Mouse (Mus musculus): ENCODE data around the gene Fam129a.
"Not testable (repeated sequence)": the region's sequence is repeated elsewhere in the genome, so short reads cannot be mapped to it uniquely, and the experiment has no call there.

The Fam129a gene

GRCm38 (mm10) chr1:151664837-151665431, 93.9 kb downstream of the Fam129a start:
- no peak for DNase-seq (ENCODE audit: low spot score)

GRCm38 (mm10) chr1:151667351-151668074, 96.5 kb downstream of the Fam129a start:
- no peak for DNase-seq (ENCODE audit: low spot score)

- DNase-seq (ENCODE audit: low spot score) = no peak
Measured at GRCm38 (mm10) chr1:151670006-151670591, 99.1 kb downstream of the Fam129a start.

- DNase-seq (ENCODE audit: low spot score) = no peak
Measured at GRCm38 (mm10) chr1:151675684-151676083, 104.7 kb downstream of the Fam129a start.

GRCm38 (mm10) chr1:151677185-151677809, 106.3 kb downstream of the Fam129a start:
- DNase-seq (ENCODE audit: low spot score) = no peak

GRCm38 (mm10) chr1:151677975-151678374, 107.0 kb downstream of the Fam129a start:
- DNase-seq (ENCODE audit: low spot score) = no peak

- no peak for DNase-seq (ENCODE audit: low spot score)
Measured at GRCm38 (mm10) chr1:151679153-151679552, 108.2 kb downstream of the Fam129a start.

GRCm38 (mm10) chr1:151679883-151680613, 109.1 kb downstream of the Fam129a start:
- DNase-seq (ENCODE audit: low spot score) = no peak

GRCm38 (mm10) chr1:151680971-151681370, 110.0 kb downstream of the Fam129a start:
- DNase-seq (ENCODE audit: low spot score) = no peak

GRCm38 (mm10) chr1:151682896-151683295, 111.9 kb downstream of the Fam129a start:
- no peak for DNase-seq (ENCODE audit: low spot score)

GRCm38 (mm10) chr1:151684451-151684892, 113.5 kb downstream of the Fam129a start:
- DNase-seq (ENCODE audit: low spot score) = no peak

GRCm38 (mm10) chr1:151684978-151685377, 114.0 kb downstream of the Fam129a start:
- no peak for DNase-seq (ENCODE audit: low spot score)

- no peak for DNase-seq (ENCODE audit: low spot score)
Measured at GRCm38 (mm10) chr1:151685666-151686309, 114.8 kb downstream of the Fam129a start.

- DNase-seq (ENCODE audit: low spot score) = no peak
Measured at GRCm38 (mm10) chr1:151686696-151687095, 115.7 kb downstream of the Fam129a start.

- no peak for DNase-seq (ENCODE audit: low spot score)
Measured at GRCm38 (mm10) chr1:151689032-151689431, 118.0 kb downstream of the Fam129a start.

- no peak for DNase-seq (ENCODE audit: low spot score)
Measured at GRCm38 (mm10) chr1:151689561-151689960, 118.6 kb downstream of the Fam129a start.

- DNase-seq (ENCODE audit: low spot score) = no peak
Measured at GRCm38 (mm10) chr1:151690061-151690460, 119.1 kb downstream of the Fam129a start.

- no peak for DNase-seq (ENCODE audit: low spot score)
Measured at GRCm38 (mm10) chr1:151690583-151691193, 119.7 kb downstream of the Fam129a start.

- not testable (repeated sequence) for DNase-seq (ENCODE audit: low spot score)
Measured at GRCm38 (mm10) chr1:151692867-151693266, 121.9 kb downstream of the Fam129a start.

GRCm38 (mm10) chr1:151696751-151697150, 125.8 kb downstream of the Fam129a start:
- no peak for DNase-seq (ENCODE audit: low spot score)
